ENCODE assay signal across 18 mouse cellular contexts in the genomic region with DNA sequence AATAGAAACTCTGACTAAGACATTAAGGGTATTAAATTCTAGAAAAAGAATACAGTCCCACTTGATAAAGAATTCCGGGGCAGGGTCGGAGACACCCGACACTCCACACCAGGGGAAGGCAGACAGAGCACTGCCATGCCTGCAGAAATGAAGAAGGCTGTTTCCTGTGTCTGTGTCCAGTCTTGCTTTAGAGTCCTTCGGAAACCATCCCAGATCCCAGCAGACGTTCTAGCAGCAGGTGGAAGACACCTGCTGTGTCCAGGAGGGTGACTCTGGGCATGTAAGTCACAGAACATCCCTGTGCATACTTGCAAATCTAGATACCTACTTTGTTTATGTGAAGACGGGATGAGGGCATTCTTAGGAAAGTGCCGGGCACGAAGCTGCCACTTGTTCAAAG.
A peak's percentile ranks its signal among the peaks of the same experiment; 100 is the strongest.
DNase-seq lines count a peak whose midpoint lies in the region; ATAC-seq and TF ChIP-seq lines count a peak whose summit lies in the region.
"Had no signal": no experiment of that assay in that cellular context is flagged by ENCODE, and none has a peak within 500 bp of the region (broad histone marks: within the 10 kb centered on the region; RNA-seq: fewer than 3 reads in every experiment).

No protein-coding gene starts in this region.

- no peak for TF ChIP-seq CTCF in kidney, postnatal 0 days (IDR thresholded peaks at IDR 0.05; ENCODE audit: low read depth)
- no peak for TF ChIP-seq CTCF in intestine, postnatal 0 days (IDR thresholded peaks at IDR 0.05; ENCODE audit: low read depth)

- H3K9me3 ChIP-seq in kidney, postnatal 0 days (replicated peaks; ENCODE audit: low read length): no peaks in the 10 kb centered on the region
- H3K9me3 ChIP-seq in intestine, postnatal 0 days (ENCODE audit: control insufficient read depth): no peaks in the 10 kb centered on the region
- H3K9me3 ChIP-seq in forebrain, embryonic 11.5 days (ENCODE audit: control insufficient read depth, low read length): no peaks in the 10 kb centered on the region
- H3K9me3 ChIP-seq in hindbrain, embryonic 13.5 days: no peaks in the 10 kb centered on the region
- H3K9me3 ChIP-seq: hindbrain, embryonic 10.5 days; hindbrain, embryonic 15.5 days had no signal

- 50% methylated on average over 8 of the region's 8 CpGs for WGBS in kidney, postnatal 0 days
- 78% methylated on average over 8 of the region's 8 CpGs for WGBS in intestine, postnatal 0 days
- 84% methylated on average over 8 of the region's 8 CpGs for WGBS in forebrain, embryonic 11.5 days
- 88% methylated on average over 8 of the region's 8 CpGs for WGBS in hindbrain, embryonic 13.5 days

- no peaks in the 10 kb centered on the region for H3K27me3 ChIP-seq in kidney, postnatal 0 days (ENCODE audit: insufficient read depth, low read length)
- no peaks in the 10 kb centered on the region for H3K27me3 ChIP-seq in intestine, postnatal 0 days (replicated peaks; ENCODE audit: control insufficient read depth, insufficient read depth, low read length)
- no peaks in the 10 kb centered on the region for H3K27me3 ChIP-seq in forebrain, embryonic 11.5 days (ENCODE audit: control insufficient read depth, insufficient read depth, low read length)
- no peaks in the 10 kb centered on the region for H3K27me3 ChIP-seq in hindbrain, embryonic 13.5 days
- H3K27me3 ChIP-seq: embryonic facial prominence, embryonic 12.5 days; forebrain, embryonic 12.5 days; heart, embryonic 12.5 days; hindbrain, embryonic 15.5 days had no signal

- H3K9ac ChIP-seq in kidney, postnatal 0 days (ENCODE audit: low read depth, low read length): no peak overlapping the region
- H3K9ac ChIP-seq in intestine, postnatal 0 days (ENCODE audit: low read depth, low read length): no peak overlapping the region
- H3K9ac ChIP-seq in forebrain, embryonic 11.5 days (ENCODE audit: low read length): no peak overlapping the region
- no peak overlapping the region for H3K9ac ChIP-seq in hindbrain, embryonic 13.5 days
- H3K9ac ChIP-seq: embryonic facial prominence, embryonic 12.5 days; forebrain, embryonic 12.5 days; heart, embryonic 12.5 days; hindbrain, embryonic 15.5 days had no signal

- peak; percentile 8 for DNase-seq in kidney, postnatal 0 days (ENCODE audit: low spot score)
- DNase-seq in kidney, postnatal 14 days: no peak
- peak; percentile 37 to 44 for DNase-seq in cerebellum, adult 18-20 months
- DNase-seq in cerebellum, adult 9-10 months: peak; percentile 42
- no peak for DNase-seq in forebrain, embryonic 11.5 days (ENCODE audit: low spot score)
- DNase-seq: adrenal gland, adult 8-10 months; adrenal gland, postnatal 36 days; gastrocnemius, postnatal 10 days; kidney, adult 8-10 months had no signal

- no peak overlapping the region for H3K4me3 ChIP-seq in kidney, postnatal 0 days (replicated peaks; ENCODE audit: low read depth, low read length)
- no peak overlapping the region for H3K4me3 ChIP-seq in intestine, postnatal 0 days (ENCODE audit: low read depth, low read length)
- no peak overlapping the region for H3K4me3 ChIP-seq in forebrain, embryonic 11.5 days (ENCODE audit: low read depth, low read length)
- no peak overlapping the region for H3K4me3 ChIP-seq in hindbrain, embryonic 13.5 days
- H3K4me3 ChIP-seq: embryonic facial prominence, embryonic 12.5 days; forebrain, embryonic 12.5 days; heart, embryonic 12.5 days; hindbrain, embryonic 10.5 days; hindbrain, embryonic 15.5 days had no signal

- no peak overlapping the region for H3K4me2 ChIP-seq in kidney, postnatal 0 days (ENCODE audit: low read length)
- no peak overlapping the region for H3K4me2 ChIP-seq in intestine, postnatal 0 days (replicated peaks; ENCODE audit: low read depth)
- no peak overlapping the region for H3K4me2 ChIP-seq in forebrain, embryonic 11.5 days (ENCODE audit: low read depth, low read length, severe bottlenecking)
- no peak overlapping the region for H3K4me2 ChIP-seq in hindbrain, embryonic 13.5 days
- H3K4me2 ChIP-seq: embryonic facial prominence, embryonic 12.5 days; forebrain, embryonic 12.5 days; heart, embryonic 12.5 days; hindbrain, embryonic 15.5 days had no signal

- no peaks in the 10 kb centered on the region for H3K4me1 ChIP-seq in kidney, postnatal 0 days (replicated peaks; ENCODE audit: insufficient read depth, low read length)
- H3K4me1 ChIP-seq in intestine, postnatal 0 days (replicated peaks; ENCODE audit: control insufficient read depth, insufficient read depth, low read length): no peaks in the 10 kb centered on the region
- H3K4me1 ChIP-seq in forebrain, embryonic 11.5 days (replicated peaks; ENCODE audit: control insufficient read depth, insufficient read depth, low read length): no peaks in the 10 kb centered on the region
- no peaks in the 10 kb centered on the region for H3K4me1 ChIP-seq in hindbrain, embryonic 13.5 days (replicated peaks)
- H3K4me1 ChIP-seq: embryonic facial prominence, embryonic 12.5 days; forebrain, embryonic 12.5 days; heart, embryonic 12.5 days had no signal

- ATAC-seq in kidney, postnatal 0 days (replicated peaks; ENCODE audit: low FRiP score, low read depth): no peak
- ATAC-seq in intestine, postnatal 0 days: no peak
- no peak for ATAC-seq in forebrain, embryonic 11.5 days (replicated peaks; ENCODE audit: low FRiP score)
- ATAC-seq in hindbrain, embryonic 13.5 days (ENCODE audit: low FRiP score): no peak
- ATAC-seq: forebrain, embryonic 16.5 days; intestine, embryonic 16.5 days had no signal

- no peaks in the 10 kb centered on the region for H3K36me3 ChIP-seq in kidney, postnatal 0 days (ENCODE audit: insufficient read depth, low read length)
- H3K36me3 ChIP-seq in intestine, postnatal 0 days (ENCODE audit: control insufficient read depth, insufficient read depth): no peaks in the 10 kb centered on the region
- H3K36me3 ChIP-seq in forebrain, embryonic 11.5 days (ENCODE audit: control insufficient read depth, insufficient read depth, low read length): no peaks in the 10 kb centered on the region
- H3K36me3 ChIP-seq in hindbrain, embryonic 13.5 days: no peaks in the 10 kb centered on the region
- H3K36me3 ChIP-seq: embryonic facial prominence, embryonic 12.5 days; forebrain, embryonic 12.5 days; heart, embryonic 12.5 days; hindbrain, embryonic 10.5 days; hindbrain, embryonic 15.5 days had no signal

- H3K27ac ChIP-seq in kidney, postnatal 0 days: no peak overlapping the region
- no peak overlapping the region for H3K27ac ChIP-seq in intestine, postnatal 0 days (ENCODE audit: low read depth, low read length)
- H3K27ac ChIP-seq in forebrain, embryonic 11.5 days (ENCODE audit: low read depth, low read length): no peak overlapping the region
- no peak overlapping the region for H3K27ac ChIP-seq in hindbrain, embryonic 13.5 days
- H3K27ac ChIP-seq: embryonic facial prominence, embryonic 12.5 days; forebrain, embryonic 12.5 days; hindbrain, embryonic 10.5 days; hindbrain, embryonic 15.5 days had no signal

Comparison
In these comparisons a context has a peak if more than half of its experiments do, and no peak if none do; other contexts are left out.
1. DNase-seq: peak in kidney, postnatal 0 days (single experiment), cerebellum, adult 18-20 months (2 of 2) and cerebellum, adult 9-10 months (single experiment); none in kidney, postnatal 14 days (single experiment) and forebrain, embryonic 11.5 days (single experiment).